Mouse (Mus musculus) liver, embryonic 14.5 days (tissue): ENCODE measurements around the gene Cux1. TPM values are rescaled to one million over a fixed set of nuclear protein-coding genes. Genes with fewer than 3 reads are reported as not detected.

Source experiments
- ATAC-seq: fragments of 200-750 bp; cut with Nextera tagmentation; 2 replicates; pipeline ENCODE4 v1.8.0; 2017; ENCODE audit warnings: moderate number of reproducible peaks, mild to moderate bottlenecking, moderate library complexity; ENCODE audit not compliant: insufficient read depth
- DNase-seq, 3 experiments: peaks; one replicate each; pipeline ENCODE4 v3.0.0-alpha.2; 2012 to 2013; ENCODE audit warnings: low read depth in 3 of 3, low spot score in 3 of 3
- H3K27ac ChIP-seq: fragments of 300-500 bp; sonication (generic); 2 replicates; pipeline ENCODE4 v1.5.1; 2014; ENCODE audit warnings: moderate library complexity, mild to moderate bottlenecking, control low read depth, inconsistent platforms
- H3K27me3 ChIP-seq: fragments of 300-500 bp; sonication (generic); 2 replicates; pipeline ENCODE4 v1.6.1; 2014; ENCODE audit warnings: mild to moderate bottlenecking, low read length, moderate library complexity; ENCODE audit not compliant: control insufficient read depth, insufficient read depth
- H3K36me3 ChIP-seq: fragments of 300-500 bp; sonication (generic); replicated peaks from 2 replicates; pipeline ENCODE4 v1.6.1; 2014; ENCODE audit warnings: low read depth; ENCODE audit not compliant: control insufficient read depth, insufficient read depth
- H3K4me1 ChIP-seq, 2 experiments: fragments of 200-500 bp in 1 of 2; fragments of 300-500 bp in 1 of 2; sonication (generic) in 1 of 2; replicated peaks; 2 replicates each; pipeline ENCODE4 v1.6.1; 2012 to 2014; ENCODE audit warnings: antibody characterized with exemption in 1 of 2, inconsistent platforms in 1 of 2, low read length in 1 of 2; ENCODE audit not compliant: control insufficient read depth in 2 of 2, insufficient read depth in 2 of 2
- H3K4me2 ChIP-seq: fragments of 300-500 bp; sonication (generic); 2 replicates; pipeline ENCODE4 v1.6.1; 2014; ENCODE audit warnings: low read depth, mild to moderate bottlenecking, control low read depth, moderate library complexity
- H3K4me3 ChIP-seq, 2 experiments: fragments of 200-500 bp in 1 of 2; fragments of 300-500 bp in 1 of 2; sonication (generic) in 1 of 2; 2 replicates each; pipeline ENCODE4 v1.5.1; 2012 to 2014; ENCODE audit warnings: low read depth in 2 of 2, low read length in 2 of 2, mild to moderate bottlenecking in 2 of 2, control low read depth in 1 of 2, inconsistent platforms in 1 of 2, moderate library complexity in 1 of 2; ENCODE audit not compliant: insufficient read depth in 1 of 2
- H3K9ac ChIP-seq: fragments of 300-500 bp; sonication (generic); replicated peaks from 2 replicates; pipeline ENCODE4 v1.6.1; 2014; ENCODE audit warnings: mild to moderate bottlenecking, control low read depth, moderate library complexity
- H3K9me3 ChIP-seq: fragments of 300-500 bp; sonication (generic); 2 replicates; pipeline ENCODE4 v1.6.1; 2016; ENCODE audit warnings: low read length, mixed read lengths; ENCODE audit not compliant: control insufficient read depth
- CTCF ChIP-seq: IDR thresholded peaks from 2 replicates; pipeline ENCODE4 v1.5.1; 2016; ENCODE audit warnings: antibody characterized with exemption, low read depth, control low read depth
- EP300 ChIP-seq: IDR thresholded peaks from 2 replicates; pipeline ENCODE4 v1.6.1; 2016; ENCODE audit warnings: antibody characterized with exemption, low read depth
- WGBS: fragments of 180-500 bp; shearing (Covaris S2); extraction: QIAGEN DNeasy Blood & Tissue Kit; methylation state at CpG from one replicate; pipeline ENCODE4 v1.1.7; 2014; ENCODE audit not compliant: insufficient replicate concordance; 5-methylcytosine and 5-hydroxymethylcytosine counted together
- polyA plus RNA-seq, 2 experiments: library from polyadenylated mRNA; depleted of rRNA in 1 of 2; stranded (reverse) in 1 of 2; unstranded in 1 of 2; fragments of >200 nt; fragmentation: Nextera tagmentation in 1 of 2; extraction: Ambion mirVana in 1 of 2; gene quantifications; 2 replicates each; pipeline versions ENCODE4 v1.2.1 to v1.2.3; 2012 to 2014

Cux1 gene
- polyA plus RNA-seq, 2 experiments: 9.0 to 12.4 TPM

- no peaks in the 10 kb centered on the region for H3K9me3 ChIP-seq
- no peak overlapping the region for H3K4me3 ChIP-seq
- 33% methylated on average over 3 of the region's 3 CpGs for WGBS
- ATAC-seq (no peak), DNase-seq (no peak)
- H3K9ac ChIP-seq: no peak overlapping the region
- TF ChIP-seq EP300 (0 out of 2 replicates have a peak, but pooled peaks have one; percentile 18), CTCF (no peak)
- no peak overlapping the region for H3K27ac ChIP-seq
- no peak overlapping the region for H3K4me2 ChIP-seq
- H3K4me1 ChIP-seq: peaks cover 5 to 6% of the 10 kb centered on the region in 2 experiments
- H3K27me3 ChIP-seq: no peaks in the 10 kb centered on the region
- H3K36me3 ChIP-seq: no peaks in the 10 kb centered on the region
Observed at GRCm38 (mm10) chr5:136420342-136420741, 146.9 kb downstream of the Cux1 start.

GRCm38 (mm10) chr5:136417891-136418290 lies 149.4 kb downstream of the Cux1 start:
- no peaks in the 10 kb centered on the region for H3K9me3 ChIP-seq
- DNase-seq (no peak), ATAC-seq (no peak)
- no peak for TF ChIP-seq CTCF
- no peak for TF ChIP-seq EP300
- H3K27ac ChIP-seq: no peak overlapping the region
- H3K27me3 ChIP-seq: no peaks in the 10 kb centered on the region
- H3K4me2 ChIP-seq: no peak overlapping the region
- no peak overlapping the region for H3K4me3 ChIP-seq
- WGBS: 77% methylated on average over 4 of the region's 4 CpGs
- no peak overlapping the region for H3K9ac ChIP-seq
- H3K4me1 ChIP-seq: peaks cover 5 to 9% of the 10 kb centered on the region in 2 experiments
- H3K36me3 ChIP-seq: no peaks in the 10 kb centered on the region

DNA sequence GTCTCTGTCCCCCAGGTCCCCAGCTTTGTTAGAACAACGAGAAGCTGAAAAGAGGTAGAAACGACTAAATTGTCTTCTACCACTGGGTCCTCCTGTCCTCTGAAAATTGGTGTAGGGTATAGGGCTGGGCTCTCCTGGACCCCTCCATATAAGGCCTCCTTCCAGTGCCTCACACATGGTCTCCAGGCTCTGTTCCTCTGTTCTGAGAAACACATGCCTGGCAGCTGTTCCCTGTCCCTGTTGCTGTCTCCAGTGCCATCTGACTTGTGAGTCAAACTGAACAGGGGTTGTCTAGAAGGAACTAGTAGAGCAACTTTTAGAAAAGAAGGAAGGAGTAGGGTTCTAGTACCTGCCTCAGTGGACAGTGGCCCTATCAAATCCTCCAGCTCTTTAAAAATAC lies 152.8 kb downstream of the Cux1 start:
- Histone ChIP-seq H3K4me2 (no peak overlapping the region), H3K9me3 (no peaks in the 10 kb centered on the region), H3K27me3 (no peaks in the 10 kb centered on the region), H3K27ac (no peak overlapping the region), H3K9ac (no peak overlapping the region), H3K36me3 (no peaks in the 10 kb centered on the region), H3K4me1 (peaks cover 0 to 16% of the 10 kb centered on the region in 2 experiments; a peak in 2 of 4 replicates), H3K4me3 (no peak overlapping the region)
- 58% methylated on average over 2 of the region's 2 CpGs for WGBS
- ATAC-seq: no peak
- TF ChIP-seq CTCF: no peak
- TF ChIP-seq EP300: no peak
- DNase-seq: no peak

GRCm38 (mm10) chr5:136410681-136411181 lies 156.6 kb downstream of the Cux1 start:
- 8% methylated on average over 7 of the region's 7 CpGs for WGBS
- no peak overlapping the region for H3K9ac ChIP-seq
- TF ChIP-seq EP300 (peak; percentile 59), CTCF (no peak)
- ATAC-seq (peak; percentile 43; the same call in 1 of the 2 replicates), DNase-seq (no peak)
- no peaks in the 10 kb centered on the region for H3K27me3 ChIP-seq
- no peak overlapping the region for H3K4me3 ChIP-seq
- peaks cover 0 to 18% of the 10 kb centered on the region in 2 experiments; a peak in 2 of 4 replicates for H3K4me1 ChIP-seq
- no peak overlapping the region for H3K27ac ChIP-seq
- H3K4me2 ChIP-seq: no peak overlapping the region
- H3K9me3 ChIP-seq: no peaks in the 10 kb centered on the region
- no peaks in the 10 kb centered on the region for H3K36me3 ChIP-seq

DNA sequence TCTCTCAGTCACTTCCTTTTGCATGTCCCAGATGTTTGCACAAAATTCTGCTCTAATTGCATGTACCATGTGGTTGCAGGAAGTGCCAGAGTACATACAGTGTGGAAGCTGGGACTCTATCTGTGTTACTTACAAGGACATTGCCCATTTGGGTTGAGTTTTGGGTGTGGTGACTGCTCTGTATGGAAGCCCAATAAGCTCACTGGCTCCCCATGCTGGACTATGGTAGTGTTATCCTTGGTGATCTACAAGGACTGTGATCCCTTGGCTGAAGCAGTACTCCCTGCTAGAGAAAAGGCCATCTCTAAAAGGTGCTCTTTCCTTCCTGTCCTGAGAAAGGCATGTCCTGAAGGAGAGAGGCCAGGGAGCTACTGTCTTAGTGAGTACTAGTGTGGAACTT lies 160.9 kb downstream of the Cux1 start:
- no peak overlapping the region for H3K4me3 ChIP-seq
- no peak overlapping the region for H3K27ac ChIP-seq
- no peaks in the 10 kb centered on the region for H3K36me3 ChIP-seq
- ATAC-seq (no peak), DNase-seq (no peak)
- no peak overlapping the region for H3K4me2 ChIP-seq
- no peaks in the 10 kb centered on the region for H3K27me3 ChIP-seq
- no peaks in the 10 kb centered on the region for H3K9me3 ChIP-seq
- no peak overlapping the region for H3K9ac ChIP-seq
- H3K4me1 ChIP-seq: peaks cover 0 to 12% of the 10 kb centered on the region in 2 experiments; a peak in 2 of 4 replicates
- TF ChIP-seq CTCF (no peak), EP300 (no peak)
